Mouse (Mus musculus) heart, adult 18-20 months (tissue): ENCODE data around the gene Pnpla6. TPM values are rescaled to one million over a fixed set of nuclear protein-coding genes. Genes with fewer than 3 reads are reported as not detected.
A peak's percentile ranks its signal among the peaks of the same experiment; 100 is the strongest.

Experiments used
- DNase-seq, 2 experiments: peaks; one replicate each; pipeline ENCODE4 v3.0.0; 2021 to 2022; ENCODE audit warnings: mixed read lengths in 1 of 2
- total RNA-seq, 2 experiments: library from RNA; stranded (reverse); gene quantifications; 2 replicates each; pipeline ENCODE4 v1.2.3; 2021

The Pnpla6 gene
- total RNA-seq, 2 experiments from 2014 or later = 8.1 to 10.2 TPM

DNA sequence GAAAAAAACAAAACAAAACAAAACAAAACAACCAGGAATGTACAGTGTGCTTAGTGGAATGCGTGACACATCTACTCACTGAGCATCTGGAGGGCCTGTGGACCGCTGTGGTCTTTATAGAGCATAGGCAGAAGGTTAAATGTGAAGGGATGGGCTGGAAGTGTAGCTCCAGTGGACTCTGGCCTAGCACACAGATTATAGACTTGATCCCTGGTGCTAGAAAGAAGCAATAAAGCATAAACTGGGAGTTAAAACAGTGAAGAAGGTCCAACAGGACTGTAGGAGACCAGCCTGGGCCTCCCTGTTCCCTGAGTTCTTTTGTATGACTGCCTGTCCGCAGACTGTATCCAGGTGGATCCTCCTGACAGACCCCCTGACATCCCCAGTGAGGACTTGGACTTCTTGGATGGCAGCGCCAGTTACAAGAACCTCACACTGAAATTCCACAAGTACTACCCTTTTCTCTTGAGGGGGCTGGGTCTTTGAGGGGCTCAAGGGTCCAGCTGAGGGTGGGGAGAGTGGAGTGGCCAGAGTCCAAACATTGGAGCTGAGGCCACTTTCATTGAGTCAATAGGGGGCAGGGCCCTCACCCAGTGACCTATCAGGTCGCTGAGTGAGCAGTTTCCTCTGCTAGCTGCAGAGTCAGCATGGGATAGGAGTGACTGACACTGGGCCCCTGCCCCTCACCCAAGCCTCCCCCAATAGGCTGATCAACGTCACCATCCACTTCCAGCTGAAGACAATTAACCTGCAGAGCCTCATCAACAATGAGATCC is 7.0 kb upstream of the Pnpla6 start:
- no peak for DNase-seq

DNA sequence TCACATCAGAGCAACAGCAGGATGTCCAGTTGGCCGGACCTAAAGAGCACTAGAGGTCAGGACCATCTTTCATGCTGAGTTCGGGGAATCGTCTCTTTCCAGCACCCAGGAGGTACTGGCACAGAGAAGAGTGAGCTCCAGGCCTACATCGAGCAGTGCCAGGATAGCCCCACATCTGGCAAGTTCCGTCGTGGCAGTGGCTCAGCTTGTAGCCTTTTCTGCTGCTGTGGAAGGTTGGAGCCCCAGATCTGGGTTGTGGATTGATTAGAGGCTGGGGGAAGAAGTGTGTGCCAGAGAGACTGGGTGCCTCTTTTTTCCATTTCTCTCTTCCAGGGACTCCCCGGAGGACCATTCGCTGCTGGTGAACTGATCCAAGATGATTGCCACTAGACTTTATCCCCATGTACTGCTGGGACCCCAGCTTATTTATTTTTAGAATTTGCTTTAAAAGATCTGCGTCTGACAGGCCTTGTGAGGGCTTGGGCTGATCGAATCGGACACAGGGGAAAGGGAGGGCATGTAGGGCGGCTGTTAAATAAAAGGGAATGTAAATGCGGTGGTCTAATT is 420 bp upstream of the Pnpla6 start:
- no peak for DNase-seq

DNA sequence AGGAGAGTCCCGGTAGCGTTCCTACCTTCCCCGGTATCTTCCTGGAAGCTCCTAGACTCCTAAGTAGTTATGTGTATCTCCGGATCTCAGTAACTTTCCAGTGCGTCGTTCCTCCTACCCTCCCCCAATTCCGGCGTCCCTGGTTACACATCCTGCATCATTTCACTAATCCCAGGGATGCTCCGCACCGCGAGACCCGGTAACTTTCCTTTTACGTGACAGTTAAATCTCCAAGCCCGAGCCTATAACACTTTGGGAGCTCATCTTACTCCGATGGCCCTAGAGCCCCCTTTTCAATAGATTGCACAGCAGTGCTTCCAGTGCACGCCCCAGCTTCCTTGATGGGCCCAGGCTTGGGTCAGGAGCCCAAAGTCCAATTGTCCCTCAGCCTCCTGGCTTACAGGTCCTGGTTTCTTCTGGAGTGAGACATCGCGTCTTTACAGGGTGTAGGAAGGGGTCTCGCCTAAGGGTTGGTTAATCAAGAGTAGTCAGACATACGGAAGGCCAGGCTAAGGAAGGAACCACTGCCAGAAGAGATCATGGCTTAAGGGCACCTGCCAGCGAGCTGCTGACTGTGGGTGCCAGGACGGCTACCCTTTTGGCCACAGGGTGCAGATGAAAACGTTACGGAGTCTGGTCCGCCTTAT is 710 bp downstream of the Pnpla6 start:
- peak; percentile 55 to 65 for DNase-seq

GRCm38 (mm10) chr8:3516450-3517116 is 1.4 kb downstream of the Pnpla6 start:
- DNase-seq = peak; percentile 97

- peak; percentile 49 to 53 for DNase-seq
Observed at GRCm38 (mm10) chr8:3517117-3517495, 1.9 kb downstream of the Pnpla6 start.

DNA sequence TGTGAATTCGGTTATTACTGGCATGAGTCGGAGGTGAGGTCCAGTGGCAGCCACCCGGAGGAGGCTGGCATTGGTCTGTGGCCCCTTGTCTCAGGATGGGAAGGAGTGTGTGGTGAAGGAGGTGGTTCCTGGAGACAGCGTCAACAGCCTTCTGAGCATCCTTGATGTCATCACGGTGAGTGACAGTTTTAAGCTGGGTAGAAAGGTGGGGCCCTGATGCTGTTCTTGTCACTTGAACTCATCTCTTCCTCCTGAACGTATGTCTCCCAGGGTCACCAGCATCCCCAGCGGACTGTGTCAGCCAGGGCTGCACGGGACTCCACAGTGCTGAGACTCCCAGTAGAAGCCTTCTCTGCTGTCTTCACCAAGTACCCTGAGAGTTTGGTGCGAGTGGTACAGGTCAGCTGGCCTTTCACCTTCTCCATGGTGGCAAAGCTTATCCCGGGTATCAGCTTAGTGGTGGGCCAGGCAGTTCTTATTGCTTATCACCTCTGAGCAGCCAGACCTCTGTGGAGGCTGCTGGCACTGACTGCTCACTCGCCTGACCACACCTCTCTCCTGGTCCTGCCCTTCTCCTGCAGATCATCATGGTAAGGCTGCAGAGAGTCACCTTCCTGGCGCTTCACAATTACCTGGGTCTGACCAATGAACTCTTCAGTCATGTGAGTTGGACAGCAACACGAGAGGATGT is 7.0 kb downstream of the Pnpla6 start:
- no peak for DNase-seq

DNA sequence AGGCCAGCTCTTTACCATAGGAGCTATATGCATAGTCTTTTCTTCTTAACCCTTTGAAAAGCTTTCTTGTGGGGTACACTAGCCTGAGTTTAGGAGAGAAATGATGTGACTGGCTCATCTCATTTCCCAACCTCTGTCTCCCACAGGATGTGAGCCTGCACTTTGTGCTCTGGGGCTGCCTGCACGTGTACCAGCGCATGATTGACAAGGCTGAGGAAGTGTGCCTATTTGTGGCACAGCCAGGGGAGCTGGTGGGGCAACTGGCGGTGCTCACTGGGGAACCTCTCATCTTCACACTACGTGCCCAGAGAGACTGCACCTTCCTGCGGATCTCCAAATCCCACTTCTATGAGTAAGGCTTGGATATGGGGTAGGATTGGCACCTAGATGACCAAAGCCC is 15.6 kb downstream of the Pnpla6 start:
- no peak for DNase-seq

GRCm38 (mm10) chr8:3531936-3532335 is 16.8 kb downstream of the Pnpla6 start:
- DNase-seq = no peak

DNA sequence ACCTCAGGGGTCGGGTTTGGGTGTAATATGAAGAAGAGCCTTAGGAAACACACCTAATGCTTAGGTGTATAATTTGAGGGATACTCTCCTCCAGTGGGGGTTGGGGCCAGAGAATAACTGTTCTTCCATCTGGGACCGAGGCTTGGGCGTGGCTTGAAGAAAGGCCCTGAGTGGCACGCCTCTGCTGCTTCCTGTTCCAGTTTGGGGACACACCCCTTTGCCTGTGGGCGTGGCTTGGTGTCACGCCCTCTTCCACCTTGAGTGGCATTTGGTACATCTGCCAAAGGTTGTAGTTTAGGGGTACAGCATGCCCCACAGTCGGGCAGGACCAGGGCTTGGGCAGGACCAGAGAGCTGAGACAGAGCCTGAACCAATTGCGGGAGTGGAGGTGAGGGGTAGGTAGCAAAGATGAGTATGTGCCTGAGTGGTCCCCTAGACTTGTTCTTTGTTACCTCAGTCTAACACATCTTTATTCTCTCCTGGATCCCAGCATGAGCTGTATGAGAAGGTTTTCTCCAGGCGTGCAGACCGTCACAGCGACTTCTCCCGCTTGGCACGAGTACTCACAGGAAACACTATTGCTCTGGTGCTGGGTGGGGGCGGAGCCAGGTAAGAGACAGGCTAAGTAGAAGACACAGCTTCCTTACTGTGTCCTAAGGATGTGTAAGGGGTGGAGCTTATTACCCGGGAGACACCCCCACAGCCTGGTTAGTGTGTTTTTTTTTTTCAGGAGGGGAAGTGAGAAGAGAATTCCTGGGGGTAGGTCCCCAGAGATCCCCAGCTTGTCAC is 21.1 kb downstream of the Pnpla6 start:
- no peak for DNase-seq

DNA sequence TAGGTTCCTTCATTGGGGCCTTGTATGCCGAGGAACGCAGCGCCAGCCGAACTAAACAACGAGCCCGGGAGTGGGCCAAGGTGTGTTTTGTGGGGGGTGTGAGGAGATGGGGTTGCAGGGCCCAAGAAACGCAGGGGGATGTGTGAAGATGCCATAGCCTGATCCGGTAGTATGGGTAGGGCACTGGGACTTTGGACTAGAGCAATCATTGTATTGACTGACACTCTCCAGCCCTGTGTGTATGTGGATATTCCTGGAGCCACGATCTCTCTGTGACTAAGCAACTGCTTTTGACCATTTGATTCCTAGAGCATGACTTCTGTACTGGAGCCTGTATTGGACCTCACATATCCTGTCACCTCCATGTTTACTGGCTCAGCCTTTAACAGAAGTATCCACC is 21.8 kb downstream of the Pnpla6 start:
- no peak for DNase-seq

DNA sequence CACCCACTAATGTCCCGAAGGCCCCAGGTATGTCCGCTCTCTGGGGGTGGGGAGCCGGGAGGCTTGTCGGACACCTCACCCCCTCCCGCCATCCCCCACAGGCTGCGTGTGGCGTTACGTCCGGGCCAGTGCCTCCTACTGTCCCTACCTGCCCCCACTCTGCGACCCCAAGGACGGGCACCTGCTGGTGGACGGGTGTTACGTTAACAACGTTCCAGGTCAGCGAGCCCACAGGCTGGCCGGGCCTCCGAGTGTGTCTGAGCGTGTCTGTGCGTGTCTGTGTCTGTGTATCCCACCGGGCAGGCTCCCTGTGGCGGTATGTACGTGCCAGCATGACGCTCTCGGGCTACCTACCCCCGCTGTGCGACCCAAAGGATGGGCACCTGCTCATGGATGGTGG is 22.5 kb downstream of the Pnpla6 start:
- DNase-seq = no peak

DNA sequence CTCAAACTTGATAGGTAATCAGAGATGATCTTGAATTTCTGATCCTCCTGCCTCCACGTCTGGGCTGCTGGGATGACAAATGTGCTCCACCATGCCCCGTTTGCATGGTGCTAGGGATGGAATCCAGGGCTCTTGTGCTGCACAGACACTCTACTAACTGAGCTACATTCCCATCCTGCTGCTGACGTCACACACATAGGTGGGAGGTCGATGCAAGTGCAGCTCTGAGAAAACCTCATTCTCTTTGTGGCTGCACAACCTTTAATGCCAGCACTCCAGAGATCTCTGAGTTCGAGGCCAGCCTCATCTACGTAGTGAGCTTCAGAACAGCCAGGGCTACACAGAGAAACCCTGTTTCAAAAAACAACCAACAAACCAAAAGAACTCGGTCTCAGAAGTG is 24.0 kb downstream of the Pnpla6 start:
- DNase-seq = no peak

- DNase-seq = no peak
Observed at GRCm38 (mm10) chr8:3540076-3540475, 24.9 kb downstream of the Pnpla6 start.

- DNase-seq = no peak
Observed at GRCm38 (mm10) chr8:3546511-3546910, 31.3 kb downstream of the Pnpla6 start.

- DNase-seq = no peak
Observed at GRCm38 (mm10) chr8:3552240-3552639, 37.1 kb downstream of the Pnpla6 start.

GRCm38 (mm10) chr8:3556114-3556513 is 40.9 kb downstream of the Pnpla6 start:
- DNase-seq = no peak

DNA sequence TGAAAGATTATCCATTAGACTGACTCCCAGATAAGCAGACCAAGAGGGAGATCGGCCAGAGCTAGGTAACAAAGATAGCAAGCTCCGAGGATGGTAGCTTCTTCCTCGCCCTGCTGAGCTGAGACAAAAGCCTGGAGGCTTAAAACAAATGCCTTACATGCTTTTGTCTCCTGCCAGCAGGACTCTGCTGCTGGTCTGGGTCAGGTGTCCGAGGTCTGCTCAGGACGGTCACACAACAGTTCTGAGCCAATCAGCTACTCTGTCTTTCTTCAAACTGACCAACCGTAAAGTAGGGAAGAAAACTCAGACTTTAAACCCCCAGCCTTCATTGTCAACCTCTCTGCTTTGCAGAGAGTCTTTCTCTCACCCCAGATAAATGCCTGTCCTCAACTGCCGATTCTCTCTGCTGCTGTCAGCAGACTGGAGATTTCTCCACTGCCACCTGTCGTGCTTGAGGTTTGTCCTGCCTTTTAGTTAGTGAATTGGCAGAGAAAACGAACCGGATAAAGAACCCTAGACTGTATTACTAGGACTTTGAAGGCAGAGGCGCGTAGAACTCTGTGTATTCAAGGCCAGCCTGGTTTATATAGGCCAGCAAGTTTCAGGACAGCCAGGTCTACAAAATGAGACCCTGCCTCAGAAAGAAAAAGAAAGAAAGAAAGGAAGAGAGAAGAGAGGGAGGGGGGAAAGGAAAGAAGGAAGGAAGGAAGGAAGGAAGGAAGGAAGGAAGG is 52.6 kb downstream of the Pnpla6 start, which contains the start of gene C330021F23Rik:
Gene C330021F23Rik (plus strand): TSS at position 350 of the 731 bp plus-strand sequence.
- DNase-seq = peak in 1 of 2 experiments; percentile 10

GRCm38 (mm10) chr8:3568378-3568777 is 53.2 kb downstream of the Pnpla6 start:
- DNase-seq = no peak

DNA sequence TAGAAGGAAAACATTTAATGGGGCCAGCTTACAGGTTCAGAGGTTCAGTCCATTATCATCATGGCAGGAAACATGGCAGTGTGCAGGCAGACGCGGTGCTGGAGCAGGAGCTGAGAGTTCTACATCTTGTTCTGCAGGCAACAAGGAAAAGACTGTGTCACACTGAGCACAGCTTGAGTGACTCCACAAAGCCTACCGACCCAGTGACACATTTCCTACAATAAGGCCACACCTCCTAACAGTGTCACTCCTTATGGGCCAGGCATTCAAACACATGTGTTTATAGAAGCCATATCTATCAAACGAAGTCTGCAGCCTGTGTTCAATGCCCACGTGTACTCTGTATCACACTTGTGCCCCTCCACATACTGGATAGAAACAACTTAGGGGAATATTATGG is 54.6 kb downstream of the Pnpla6 start:
- no peak for DNase-seq

DNA sequence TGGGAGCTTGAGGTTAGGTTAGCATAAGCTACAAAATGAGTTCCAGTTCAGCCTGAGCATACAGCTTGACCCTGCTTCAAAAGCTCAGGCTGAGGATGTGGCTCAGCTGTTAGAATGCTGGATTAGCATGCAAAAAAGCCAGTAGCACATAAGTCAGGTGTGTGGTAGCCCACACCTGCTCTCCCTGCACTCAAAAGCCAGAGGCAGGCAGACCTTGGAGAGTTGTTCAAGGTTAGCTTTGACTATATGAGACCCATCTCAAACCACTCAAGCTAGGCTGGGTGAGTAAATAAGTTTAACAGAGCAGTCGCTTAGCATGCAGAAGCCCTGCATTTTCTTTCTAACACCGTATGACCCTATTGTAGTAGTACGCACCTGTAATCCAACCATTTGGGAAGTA is 59.4 kb downstream of the Pnpla6 start:
- no peak for DNase-seq
